Mouse (Mus musculus): ENCODE data around the gene Upk2.

Upk2 gene

GRCm38 (mm10) chr9:44407752-44408097 lies 47.1 kb downstream of the Upk2 start:
- DNase-seq (ENCODE audit: low read depth) = no peak

- DNase-seq (ENCODE audit: low read depth) = peak; percentile 96
These were observed 47.6 kb downstream of the Upk2 start, which contains the start of the genes Rps25 and Trappc4 for GRCm38 (mm10) chr9:44406906-44407751. Rps25 (plus strand) TSS chr9:44407139. Trappc4 (minus strand) TSS chr9:44407600.

- no peak for DNase-seq (ENCODE audit: low read depth)
These were observed 49.8 kb downstream of the Upk2 start for GRCm38 (mm10) chr9:44405011-44405410.

Data from naive thymus-derived CD4-positive, alpha-beta T cell, adult 2 months (primary cell).